Mouse (Mus musculus) hindbrain, embryonic 12.5 days (tissue): Measurements from ENCODE around the gene Sfxn3. TPM values are rescaled to one million over a fixed set of nuclear protein-coding genes. Genes with fewer than 3 reads are reported as not detected.

ENCODE experiments used
- ATAC-seq: fragments of 200-750 bp; cut with Nextera tagmentation; 2 replicates; pipeline ENCODE4 v1.8.0; 2017; ENCODE audit warnings: moderate TSS enrichment; ENCODE audit not compliant: low FRiP score
- H3K27ac ChIP-seq: fragments of 300-500 bp; sonication (generic); 2 replicates; pipeline ENCODE4 v1.5.1; 2016; ENCODE audit warnings: mild to moderate bottlenecking
- H3K27me3 ChIP-seq: fragments of 300-500 bp; sonication (generic); 2 replicates; pipeline ENCODE4 v1.6.1; 2016; ENCODE audit warnings: mild to moderate bottlenecking
- H3K36me3 ChIP-seq: fragments of 300-500 bp; sonication (generic); 2 replicates; pipeline ENCODE4 v1.6.1; 2016; ENCODE audit warnings: mild to moderate bottlenecking
- H3K4me1 ChIP-seq: fragments of 300-500 bp; sonication (generic); 2 replicates; pipeline ENCODE4 v1.6.1; 2016
- H3K4me2 ChIP-seq: fragments of 300-500 bp; sonication (generic); replicated peaks from 2 replicates; pipeline ENCODE4 v1.6.1; 2016; ENCODE audit warnings: mild to moderate bottlenecking
- H3K4me3 ChIP-seq: fragments of 300-500 bp; sonication (generic); 2 replicates; pipeline ENCODE4 v1.5.1; 2016; ENCODE audit warnings: mild to moderate bottlenecking
- H3K9ac ChIP-seq: fragments of 300-500 bp; sonication (generic); 2 replicates; pipeline ENCODE4 v1.6.1; 2016; ENCODE audit warnings: mild to moderate bottlenecking, moderate library complexity
- H3K9me3 ChIP-seq: fragments of 300-500 bp; sonication (generic); replicated peaks from 2 replicates; pipeline ENCODE4 v1.6.1; 2016; ENCODE audit warnings: mild to moderate bottlenecking
- WGBS: fragments of 180-500 bp; shearing (Covaris S2); methylation state at CpG from one replicate; pipeline ENCODE4 v1.1.7; 2016; 5-methylcytosine and 5-hydroxymethylcytosine counted together
- polyA plus RNA-seq: library from polyadenylated mRNA; unstranded; fragments of >200 nt; fragmentation: Nextera tagmentation; extraction: Ambion mirVana; gene quantifications from 2 replicates; pipeline ENCODE4 v1.2.1, GENCODE M21; 2016

Sfxn3 gene
- 38.2 and 41.6 TPM in 2 replicates for polyA plus RNA-seq

DNA sequence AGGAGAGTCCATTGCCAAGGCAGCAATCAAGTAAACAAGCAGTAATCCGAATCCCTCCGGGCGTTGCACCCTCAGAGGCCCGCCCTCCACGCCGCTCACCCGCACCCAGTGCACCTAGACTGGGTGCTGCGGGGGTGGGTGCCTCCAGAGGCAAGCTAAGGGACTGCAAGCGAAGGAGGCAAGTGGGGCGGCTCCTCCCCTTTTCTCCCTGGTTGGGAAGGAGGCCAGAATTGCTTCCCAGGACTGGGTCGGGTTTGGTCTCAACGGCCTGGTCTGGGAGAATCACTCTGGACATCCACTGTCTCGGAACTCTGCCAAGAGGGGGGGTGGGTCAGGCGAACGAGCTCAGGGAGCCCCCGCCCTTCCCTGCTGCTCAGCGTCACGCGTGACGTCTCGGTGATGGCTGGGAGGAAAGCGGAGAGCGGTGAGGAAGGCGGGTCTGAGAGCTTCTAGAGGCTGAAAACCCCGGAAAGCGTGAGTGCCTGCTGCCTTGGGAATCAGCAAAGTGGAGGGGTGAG lies at the start of gene Sfxn3:
Sfxn3 (plus strand) TSS at position 87 of the 518 bp plus-strand sequence.
- no peaks in the 10 kb centered on the region for H3K9me3 ChIP-seq
- peak within 1 kb of the TSS; percentile 69 for H3K9ac ChIP-seq
- H3K27ac ChIP-seq: peak within 1 kb of the TSS; percentile 87
- H3K4me2 ChIP-seq: peak within 1 kb of the TSS; percentile 71
- peaks cover 14% of the 10 kb centered on the region; the same call in 1 of the 2 replicates for H3K36me3 ChIP-seq
- ATAC-seq: peak; percentile 83
- H3K4me3 ChIP-seq: peak within 1 kb of the TSS; percentile 49
- WGBS: under 1% methylated on average over 26 of the region's 26 CpGs
- peaks cover 34% of the 10 kb centered on the region for H3K4me1 ChIP-seq
- H3K27me3 ChIP-seq: peaks cover 29% of the 10 kb centered on the region

GRCm38 (mm10) chr19:44997786-44998185 lies 49.5 kb upstream of the Sfxn3 start:
- Histone ChIP-seq H3K9me3 (no peaks in the 10 kb centered on the region), H3K4me2 (no peak overlapping the region), H3K4me1 (no peaks in the 10 kb centered on the region), H3K4me3 (no peak overlapping the region), H3K9ac (no peak overlapping the region), H3K36me3 (peaks cover 69% of the 10 kb centered on the region), H3K27me3 (no peaks in the 10 kb centered on the region), H3K27ac (no peak overlapping the region)
- WGBS: 82% methylated on average over 11 of the region's 11 CpGs
- no peak for ATAC-seq

GRCm38 (mm10) chr19:44999647-45000046 lies 47.7 kb upstream of the Sfxn3 start:
- no peak for ATAC-seq
- no peaks in the 10 kb centered on the region for H3K9me3 ChIP-seq
- H3K36me3 ChIP-seq: peaks cover 83% of the 10 kb centered on the region
- no peak overlapping the region for H3K4me3 ChIP-seq
- 89% methylated on average over 8 of the region's 8 CpGs for WGBS
- H3K27ac ChIP-seq: no peak overlapping the region
- H3K9ac ChIP-seq: no peak overlapping the region
- H3K4me1 ChIP-seq: no peaks in the 10 kb centered on the region
- H3K27me3 ChIP-seq: no peaks in the 10 kb centered on the region
- no peak overlapping the region for H3K4me2 ChIP-seq

GRCm38 (mm10) chr19:45002301-45002700 lies 45.0 kb upstream of the Sfxn3 start:
- 59% methylated on average over 3 of the region's 3 CpGs for WGBS
- Histone ChIP-seq H3K4me2 (no peak overlapping the region), H3K4me3 (no peak overlapping the region), H3K9me3 (no peaks in the 10 kb centered on the region), H3K9ac (no peak overlapping the region), H3K27ac (no peak overlapping the region), H3K27me3 (no peaks in the 10 kb centered on the region), H3K4me1 (peaks cover 15% of the 10 kb centered on the region), H3K36me3 (peaks cover 74% of the 10 kb centered on the region)
- ATAC-seq: no peak

DNA sequence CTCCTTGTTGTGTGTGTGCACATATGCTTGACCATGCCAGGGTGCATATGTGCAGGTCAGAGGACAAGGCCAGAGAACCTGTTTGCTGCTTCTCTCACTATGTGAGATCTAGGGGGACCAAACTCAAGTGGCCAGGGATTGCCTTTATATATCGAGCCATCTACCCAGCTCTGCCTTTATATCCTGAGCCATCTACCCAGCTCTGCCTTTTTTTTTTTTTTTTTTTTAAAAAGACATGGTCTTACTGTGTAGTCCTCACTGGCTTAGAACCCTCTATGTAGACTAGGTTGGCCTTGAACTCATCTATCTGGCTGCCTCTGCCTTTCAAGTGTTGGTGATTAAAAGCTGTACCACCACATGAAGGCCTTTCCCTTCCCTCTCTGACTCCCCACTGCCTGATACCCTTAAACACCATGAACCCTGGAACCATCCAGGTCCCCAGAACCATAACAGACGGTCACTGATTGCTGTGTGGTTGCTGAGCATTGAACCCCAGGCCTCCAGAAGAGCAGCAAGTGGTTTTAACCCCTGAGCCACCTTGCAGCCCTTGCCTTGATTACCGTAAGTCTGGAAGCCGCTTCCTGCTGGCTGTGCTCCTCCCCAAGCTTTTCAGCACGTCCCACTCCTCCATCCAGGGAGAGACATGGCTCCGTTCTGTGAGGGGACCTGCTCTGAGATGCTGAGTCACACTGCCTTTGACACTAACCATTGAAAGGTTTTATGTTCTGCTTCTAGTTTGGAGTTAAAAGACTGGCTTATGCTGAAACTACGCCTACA lies 43.4 kb upstream of the Sfxn3 start:
- no peaks in the 10 kb centered on the region for H3K27me3 ChIP-seq
- H3K9ac ChIP-seq: no peak overlapping the region
- no peak overlapping the region for H3K4me3 ChIP-seq
- H3K4me2 ChIP-seq: no peak overlapping the region
- H3K9me3 ChIP-seq: no peaks in the 10 kb centered on the region
- H3K4me1 ChIP-seq: peaks cover 20% of the 10 kb centered on the region
- 85% methylated on average over 7 of the region's 7 CpGs for WGBS
- H3K36me3 ChIP-seq: peaks cover 61% of the 10 kb centered on the region
- H3K27ac ChIP-seq: no peak overlapping the region
- ATAC-seq: no peak

GRCm38 (mm10) chr19:45005444-45005843 lies 41.9 kb upstream of the Sfxn3 start, which contains the start of gene Twnk:
TSS of gene Twnk (plus strand) at chr19:45005663.
- no peak for ATAC-seq
- peaks cover 52% of the 10 kb centered on the region for H3K36me3 ChIP-seq

DNA sequence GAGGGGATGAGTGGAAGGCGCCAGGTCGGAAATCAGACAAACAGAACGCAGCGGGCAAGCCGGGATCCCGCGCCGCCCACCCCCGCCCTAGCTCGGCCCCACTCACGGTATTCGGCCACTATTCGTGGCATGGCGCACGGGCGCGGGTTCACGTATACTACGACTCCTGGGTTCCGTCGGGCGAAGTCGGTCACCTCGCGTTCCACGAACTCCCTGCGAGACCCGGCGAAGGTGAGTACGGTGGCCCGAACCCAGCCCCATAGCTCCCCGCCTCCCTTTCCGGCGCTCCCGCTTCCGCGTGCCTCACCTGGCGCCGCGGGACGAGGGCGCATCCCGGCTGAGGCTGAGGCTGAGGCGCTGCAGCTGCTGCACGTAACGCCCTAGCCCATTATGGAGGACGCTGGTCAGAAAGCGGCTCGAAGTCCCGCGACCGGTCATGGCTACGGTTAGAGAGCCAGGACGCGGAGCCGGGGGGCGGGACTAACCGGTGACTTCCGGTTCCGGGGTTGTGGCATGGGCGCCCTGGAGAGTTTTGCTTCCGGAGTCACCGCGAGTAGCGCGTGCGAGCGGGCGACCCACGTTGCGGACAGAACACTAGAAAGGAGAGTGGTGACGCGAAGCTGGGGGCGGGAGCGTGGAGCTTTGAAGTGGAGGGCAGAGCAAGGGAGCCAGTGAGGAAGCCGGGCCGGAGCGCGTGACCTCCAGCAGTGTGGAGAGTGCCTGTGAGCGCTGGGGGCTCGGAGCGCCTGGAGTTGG lies 41.2 kb upstream of the Sfxn3 start, which contains the start of gene Mrpl43:
Mrpl43 (minus strand) TSS at position 486 of the 756 bp plus-strand sequence.
- Histone ChIP-seq H3K4me2 (peak within 1 kb of the TSS; percentile 96), H3K4me3 (peak within 1 kb of the TSS; percentile 97), H3K27me3 (no peaks in the 10 kb centered on the region), H3K9ac (peak within 1 kb of the TSS; percentile 89), H3K9me3 (no peaks in the 10 kb centered on the region), H3K36me3 (peaks cover 52% of the 10 kb centered on the region), H3K27ac (peak within 1 kb of the TSS; percentile 84), H3K4me1 (peaks cover 20% of the 10 kb centered on the region)
- ATAC-seq: peak; percentile 92
- under 1% methylated on average over 82 of the region's 82 CpGs for WGBS

More at GRCm38 (mm10) chr19:45005444-45005843, 41.9 kb upstream of the Sfxn3 start, which contains the start of gene Twnk:
- Histone ChIP-seq H3K4me3 (peak within 1 kb of the TSS; percentile 97), H3K27me3 (no peaks in the 10 kb centered on the region), H3K9me3 (no peaks in the 10 kb centered on the region), H3K27ac (peak within 1 kb of the TSS; percentile 84), H3K4me2 (peak within 1 kb of the TSS; percentile 96), H3K4me1 (peaks cover 20% of the 10 kb centered on the region), H3K9ac (peak within 1 kb of the TSS; percentile 89)
- WGBS: 11% methylated on average over 16 of the region's 16 CpGs

DNA sequence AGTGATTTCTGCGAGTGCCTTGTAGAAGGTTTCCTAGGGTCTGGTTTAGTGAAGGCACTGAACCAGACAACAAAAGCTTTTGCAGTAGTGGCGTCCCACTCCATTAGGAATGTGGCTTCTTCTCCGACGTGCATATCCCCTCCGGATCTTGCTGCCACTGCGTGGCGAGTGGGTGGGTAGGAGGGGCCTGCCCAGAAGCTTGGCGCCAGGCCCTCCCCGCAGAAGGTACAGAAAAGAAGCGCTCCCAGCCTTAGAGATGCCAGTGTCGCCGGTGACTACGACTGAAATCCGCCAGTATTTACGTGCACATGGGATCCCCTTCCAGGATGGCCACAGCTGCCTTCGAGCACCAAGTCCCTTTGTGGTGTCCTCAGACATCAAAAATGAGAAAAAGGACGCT lies 40.3 kb upstream of the Sfxn3 start:
- Histone ChIP-seq H3K4me3 (peak overlapping the region; percentile 97), H3K27ac (0 out of 2 replicates have a peak overlapping the region, but pooled peaks have one; percentile 84), H3K9ac (peak overlapping the region; percentile 89), H3K9me3 (no peaks in the 10 kb centered on the region), H3K27me3 (no peaks in the 10 kb centered on the region), H3K4me1 (peaks cover 20% of the 10 kb centered on the region), H3K36me3 (peaks cover 52% of the 10 kb centered on the region), H3K4me2 (peak overlapping the region; percentile 96)
- WGBS: 40% methylated on average over 17 of the region's 17 CpGs
- no peak for ATAC-seq

GRCm38 (mm10) chr19:45007425-45008191 lies 39.7 kb upstream of the Sfxn3 start:
- Histone ChIP-seq H3K9me3 (no peaks in the 10 kb centered on the region), H3K36me3 (peaks cover 49% of the 10 kb centered on the region), H3K27ac (no peak overlapping the region), H3K4me2 (peak overlapping the region; percentile 96), H3K4me1 (peaks cover 23% of the 10 kb centered on the region), H3K4me3 (peak overlapping the region; percentile 97), H3K9ac (peak overlapping the region; percentile 89), H3K27me3 (no peaks in the 10 kb centered on the region)
- ATAC-seq: no peak
- 94% methylated on average over 20 of the region's 20 CpGs for WGBS

GRCm38 (mm10) chr19:45010646-45011045 lies 36.7 kb upstream of the Sfxn3 start:
- WGBS: 94% methylated on average over 4 of the region's 4 CpGs
- no peaks in the 10 kb centered on the region for H3K9me3 ChIP-seq

DNA sequence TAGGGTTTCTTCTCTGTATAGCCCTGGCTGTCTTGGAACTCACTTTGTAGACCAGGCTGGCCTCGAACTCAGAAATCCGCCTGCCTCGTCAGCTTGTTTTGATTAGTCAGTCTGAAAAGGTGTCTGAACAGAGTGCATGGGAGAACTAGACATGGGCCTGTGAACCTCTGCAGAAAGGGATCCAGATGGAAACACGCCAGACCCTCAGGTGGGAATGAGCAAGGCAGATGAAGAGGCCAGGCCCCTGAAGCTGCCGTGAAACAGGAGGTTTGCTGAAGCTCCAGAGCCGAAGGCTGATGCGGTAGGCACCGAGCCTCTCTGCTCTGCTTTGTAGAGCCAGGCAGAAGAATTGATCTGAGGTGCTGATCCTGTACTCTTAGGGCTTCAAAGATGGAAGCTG lies 35.1 kb upstream of the Sfxn3 start:
- no peak overlapping the region for H3K9ac ChIP-seq
- no peaks in the 10 kb centered on the region for H3K9me3 ChIP-seq
- no peak for ATAC-seq
- peak overlapping the region; percentile 64 for H3K27ac ChIP-seq
- WGBS: 84% methylated on average over 8 of the region's 8 CpGs
- no peak overlapping the region for H3K4me2 ChIP-seq
- no peak overlapping the region for H3K4me3 ChIP-seq
- peaks cover 41% of the 10 kb centered on the region for H3K4me1 ChIP-seq
- peaks cover 4% of the 10 kb centered on the region; the same call in 1 of the 2 replicates for H3K27me3 ChIP-seq
- H3K36me3 ChIP-seq: peaks cover 28% of the 10 kb centered on the region

More at GRCm38 (mm10) chr19:45010646-45011045, 36.7 kb upstream of the Sfxn3 start:
- H3K27ac ChIP-seq: no peak overlapping the region
- H3K4me2 ChIP-seq: no peak overlapping the region
- no peak overlapping the region for H3K4me3 ChIP-seq
- no peak for ATAC-seq
- peaks cover 28% of the 10 kb centered on the region for H3K36me3 ChIP-seq
- no peak overlapping the region for H3K9ac ChIP-seq
- H3K27me3 ChIP-seq: peaks cover 4% of the 10 kb centered on the region; the same call in 1 of the 2 replicates
- peaks cover 31% of the 10 kb centered on the region for H3K4me1 ChIP-seq
